Mouse (Mus musculus) spleen, adult 2 months (tissue): ENCODE measurements around the gene Prkag1.

Source experiments
- CTCF ChIP-seq: fragments of 200-500 bp; IDR thresholded peaks from 2 replicates; pipeline ENCODE4 v1.5.1; 2011; ENCODE audit warnings: mild to moderate bottlenecking, inconsistent platforms; ENCODE audit not compliant: insufficient read depth, insufficient read length, insufficient replicate concordance; ENCODE audit errors: extremely low read depth
- POLR2A ChIP-seq: fragments of 200-500 bp; IDR thresholded peaks from 2 replicates; pipeline ENCODE4 v1.6.1; 2011; ENCODE audit warnings: low read depth, low read length, inconsistent platforms

DNA sequence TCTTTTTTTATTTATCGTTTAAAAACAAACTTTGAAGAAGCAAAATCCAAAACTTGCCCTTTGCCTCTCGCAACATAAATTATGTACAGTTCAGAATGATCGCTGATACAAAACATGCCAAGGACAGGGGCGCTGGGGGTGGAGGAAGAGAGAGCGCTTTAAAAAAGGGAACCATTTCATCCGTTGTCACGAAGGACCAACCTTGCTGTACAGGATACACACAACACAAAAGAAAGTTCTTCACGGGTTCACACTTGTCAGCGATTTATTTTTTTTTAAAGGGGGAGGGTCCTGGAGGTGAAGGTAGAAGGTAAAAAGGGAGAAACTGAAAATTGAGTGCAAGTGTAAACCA is 339 bp upstream of the Prkag1 start:
- no peak for TF ChIP-seq CTCF
- TF ChIP-seq POLR2A, result no peak
